Mouse (Mus musculus) adrenal gland, postnatal 4 days (tissue): ENCODE measurements at regions not wholly inside any gene's neighbourhood (a gene's known extent, or its start where the extent isn't known, plus 50 kb on each side); places are given as distances from the start of the nearest gene placed in this dataset.

Experiments used
- DNase-seq, 2 experiments: peaks; one replicate each; pipeline ENCODE4 v3.0.0; 2021 to 2022; ENCODE audit warnings: low spot score in 2 of 2, mixed read lengths in 2 of 2

DNA sequence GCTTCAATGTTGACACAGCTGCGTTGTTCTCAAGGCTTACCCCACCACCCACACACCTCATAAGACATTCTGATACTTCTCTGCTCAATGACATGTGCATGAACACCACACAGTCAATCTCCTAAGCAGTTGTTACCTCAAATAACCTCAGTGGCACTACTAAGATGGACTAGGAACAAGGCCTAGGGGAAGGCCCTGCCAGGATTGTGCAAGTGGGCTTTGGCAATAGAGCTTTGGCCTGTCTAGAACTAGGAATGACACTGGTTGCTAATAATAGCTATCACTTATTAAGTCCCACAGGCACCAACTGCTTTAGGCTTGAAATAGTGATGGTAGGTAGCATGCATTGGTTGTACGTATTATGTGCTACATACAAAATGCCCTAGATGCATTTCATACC, 169.7 kb upstream of the Nabp1 start:
- no peak for DNase-seq

GRCm38 (mm10) chr1:51644399-51644798, 166.2 kb upstream of the Nabp1 start:
- DNase-seq, result peak; percentile 17 to 44

- no peak for DNase-seq
Observed at GRCm38 (mm10) chr1:51643640-51644039, 165.4 kb upstream of the Nabp1 start.

GRCm38 (mm10) chr1:51638519-51639302, 160.5 kb upstream of the Nabp1 start:
- no peak for DNase-seq

GRCm38 (mm10) chr1:51635881-51636515, 157.8 kb upstream of the Nabp1 start:
- no peak for DNase-seq

DNA sequence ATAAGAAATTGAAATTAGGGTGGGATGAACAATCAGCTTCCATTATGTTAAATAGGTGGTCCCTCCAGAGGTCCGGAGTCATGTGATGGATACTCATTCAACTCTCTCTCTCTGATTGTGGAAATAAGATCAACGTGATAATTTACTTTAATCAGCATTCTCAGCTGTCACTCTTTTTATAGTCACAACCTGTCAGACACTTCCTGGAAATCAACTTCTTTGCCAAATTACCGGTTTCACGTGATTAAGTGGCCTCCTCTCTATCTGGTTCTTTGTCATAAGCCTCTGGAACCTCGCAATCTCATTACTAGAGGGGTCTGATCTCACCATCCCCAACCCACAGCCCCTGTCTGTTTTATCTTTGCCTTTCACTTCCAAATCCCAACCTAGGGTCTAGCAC, 155.6 kb upstream of the Nabp1 start:
- DNase-seq, result no peak

GRCm38 (mm10) chr1:51632851-51633250, 154.6 kb upstream of the Nabp1 start:
- no peak for DNase-seq

GRCm38 (mm10) chr1:51629848-51630247, 151.6 kb upstream of the Nabp1 start:
- no peak for DNase-seq

DNA sequence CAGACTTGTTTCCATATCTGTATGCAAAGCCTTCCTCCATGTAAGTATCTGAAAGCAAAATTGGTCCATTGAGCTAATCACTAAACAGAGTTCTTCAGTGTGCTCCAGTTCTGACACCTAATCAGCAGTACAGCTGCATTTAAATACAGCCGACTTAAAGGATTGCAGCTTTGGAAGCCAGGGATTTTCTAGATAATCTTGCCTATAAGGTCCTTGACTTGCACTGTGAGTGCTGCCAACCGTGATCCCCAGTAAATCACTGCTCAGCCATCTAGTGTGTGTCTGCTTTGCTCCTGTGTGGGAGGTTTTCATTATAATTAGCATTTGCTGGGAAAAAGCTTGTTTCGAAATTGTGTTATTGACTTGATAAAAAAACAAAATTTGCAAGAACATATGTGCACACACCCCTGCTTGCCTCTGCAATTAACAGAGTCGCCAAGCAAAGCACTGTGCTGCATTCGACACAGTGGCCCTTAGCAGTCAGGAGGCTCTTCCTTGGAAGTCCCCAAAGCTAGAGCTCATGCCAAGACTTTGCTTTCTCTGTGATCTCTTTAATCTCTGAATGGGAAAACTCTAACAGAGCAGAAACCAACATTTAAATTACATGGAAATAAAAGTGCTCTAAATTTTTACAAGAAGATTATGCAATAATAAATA, 150.0 kb upstream of the Nabp1 start:
- DNase-seq, result no peak

DNA sequence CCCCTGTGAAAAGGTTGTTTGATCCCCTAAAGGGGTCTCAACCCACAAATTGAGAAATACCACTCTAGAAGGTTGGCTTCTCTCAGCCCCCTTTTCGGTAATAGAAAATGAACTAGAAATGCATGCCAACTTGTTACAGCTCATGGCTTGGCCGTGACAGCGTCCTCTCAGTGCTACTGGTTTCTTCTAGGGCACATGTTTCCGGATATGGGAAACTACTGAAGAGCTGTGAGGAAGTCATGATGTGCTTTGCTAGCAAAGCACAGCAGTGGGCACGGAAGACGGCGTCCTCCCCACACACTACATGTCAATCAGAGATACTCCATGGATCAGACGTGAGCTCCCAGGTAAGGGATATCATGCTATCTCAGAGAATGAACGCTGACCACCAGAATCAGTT, 148.1 kb upstream of the Nabp1 start:
- DNase-seq, result no peak

DNA sequence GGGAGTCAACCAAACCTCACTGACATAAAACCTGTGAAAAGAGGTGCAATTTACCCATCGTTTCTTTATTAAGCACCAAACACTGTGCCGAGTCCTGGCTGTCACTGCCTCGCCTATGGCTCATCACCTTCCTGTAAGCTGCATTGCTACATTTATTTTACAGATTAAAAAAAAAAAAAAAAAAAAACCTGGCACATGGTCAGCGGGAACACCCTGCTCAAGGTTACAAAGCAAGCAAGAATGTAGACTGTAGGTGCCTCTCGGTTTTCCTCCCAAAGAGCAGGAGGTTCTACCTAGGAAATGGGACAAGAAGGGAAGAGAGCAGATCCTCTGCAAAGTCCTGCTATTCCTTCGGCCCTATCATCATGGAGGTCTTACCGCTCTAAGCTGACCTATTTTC, 146.9 kb upstream of the Nabp1 start:
- no peak for DNase-seq

DNA sequence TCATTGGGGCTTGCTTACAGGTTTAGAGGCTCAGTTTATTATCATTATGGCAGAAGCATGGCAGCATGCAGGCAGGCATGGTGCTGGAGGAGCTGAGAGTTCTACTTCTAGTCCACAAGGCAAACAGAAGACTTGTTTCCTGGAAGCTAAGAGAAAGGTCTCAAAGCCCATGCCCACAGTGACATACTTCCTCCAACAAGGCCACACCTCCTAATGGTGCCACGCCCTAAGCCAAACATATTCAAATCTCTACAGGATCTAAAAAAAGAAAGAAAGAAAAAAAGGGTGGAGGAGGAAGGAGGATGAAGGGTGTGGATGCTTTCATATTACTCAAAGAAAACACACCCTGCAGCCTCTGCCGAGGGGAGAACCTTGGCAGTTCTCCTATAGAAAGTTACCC, 146.3 kb upstream of the Nabp1 start:
- DNase-seq, result no peak

DNA sequence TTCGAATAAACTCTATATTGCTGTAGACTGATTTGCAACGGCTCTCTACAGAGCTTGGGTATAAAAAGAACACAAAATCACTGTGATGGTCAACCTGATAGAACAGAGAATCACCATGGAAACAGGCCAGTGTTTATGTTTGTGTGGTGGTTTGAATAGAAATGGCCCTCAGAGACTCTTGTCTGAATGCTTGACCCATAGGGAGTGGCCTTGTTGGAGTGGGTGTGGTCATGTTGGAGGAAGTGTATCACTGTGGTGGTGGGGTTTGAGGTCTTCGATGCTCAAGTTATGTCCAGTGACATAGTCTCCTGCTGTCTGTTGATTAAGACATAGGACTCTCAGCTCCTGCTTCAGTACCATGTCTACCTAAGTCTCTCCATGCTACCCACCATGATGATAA, 144.8 kb upstream of the Nabp1 start:
- no peak for DNase-seq

GRCm38 (mm10) chr1:51622181-51622862, 144.1 kb upstream of the Nabp1 start:
- DNase-seq, result no peak

- DNase-seq, result no peak
Observed at GRCm38 (mm10) chr1:51621062-51621461, 142.8 kb upstream of the Nabp1 start.

DNA sequence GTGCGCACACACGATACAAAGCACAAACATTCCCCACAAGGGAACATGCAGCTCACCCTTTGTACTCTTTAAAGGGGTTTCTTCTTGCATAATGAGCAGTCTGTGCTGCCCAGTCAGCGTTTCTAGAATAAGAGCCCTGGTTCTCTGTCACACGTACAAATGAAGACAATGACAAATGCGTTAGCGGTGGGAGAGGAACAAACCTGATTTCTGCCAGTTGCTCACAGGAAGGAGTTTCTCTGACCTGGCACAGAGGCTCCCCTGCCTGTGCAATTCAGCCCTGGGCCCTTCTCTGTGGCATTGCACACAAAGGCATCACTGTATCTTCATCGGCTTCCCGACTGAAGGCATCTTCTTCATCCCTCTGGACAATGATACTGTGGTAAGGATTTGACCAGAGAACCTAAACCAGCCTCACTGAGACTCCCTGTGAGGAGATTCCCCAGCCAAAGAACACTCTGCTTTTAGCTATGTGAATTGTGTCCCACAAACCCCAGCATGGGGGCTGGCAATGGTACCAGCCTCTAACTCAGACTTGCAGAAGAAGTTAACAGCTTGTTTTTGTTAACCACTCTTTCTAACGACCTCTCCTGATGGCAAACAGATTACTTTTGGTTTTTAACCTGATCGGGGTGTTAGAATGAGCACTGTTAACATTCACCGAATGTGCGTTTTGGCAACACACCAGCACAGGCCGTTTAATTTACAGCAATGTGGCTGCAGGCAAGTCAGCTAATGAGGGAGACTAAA, 139.5 kb upstream of the Nabp1 start:
- no peak for DNase-seq

DNA sequence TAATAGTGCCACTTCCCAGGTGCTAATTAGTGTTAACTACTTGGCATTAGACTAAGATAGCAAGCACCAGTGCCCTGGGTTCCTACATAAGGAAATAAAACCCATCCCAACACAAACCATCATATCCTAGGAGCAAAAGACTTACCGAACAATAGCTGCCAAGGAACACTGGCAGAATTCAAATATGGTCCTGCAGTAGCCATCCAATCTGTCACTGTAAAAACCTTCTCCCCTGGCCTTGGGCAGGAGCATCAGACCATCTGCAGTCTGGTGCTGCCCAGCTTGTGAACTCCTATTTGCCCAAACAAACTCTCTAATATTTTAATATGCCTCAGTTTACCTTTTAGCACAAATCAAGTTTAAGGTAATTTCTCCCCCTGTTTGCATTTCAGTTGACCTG, 137.9 kb upstream of the Nabp1 start:
- no peak for DNase-seq

DNA sequence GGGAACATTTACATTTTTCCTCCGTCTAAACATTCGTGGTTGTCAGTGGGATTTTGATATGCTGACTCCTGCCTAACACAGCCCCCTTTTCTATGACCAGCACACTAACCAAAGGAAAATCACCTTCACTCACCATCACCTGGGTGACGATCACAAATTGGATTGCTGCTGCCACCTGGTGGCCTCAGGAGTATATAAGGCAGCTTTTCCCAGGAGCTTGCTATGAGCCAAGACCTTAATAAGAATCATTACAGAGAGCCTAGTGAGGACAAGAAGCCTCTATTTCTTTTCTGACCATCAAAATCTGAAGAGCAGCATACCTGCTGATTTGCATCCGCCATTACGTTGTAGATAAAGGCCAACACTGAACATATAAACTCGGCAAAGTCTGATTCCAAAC, 137.3 kb upstream of the Nabp1 start:
- peak in 1 of 2 experiments; percentile 8 for DNase-seq

DNA sequence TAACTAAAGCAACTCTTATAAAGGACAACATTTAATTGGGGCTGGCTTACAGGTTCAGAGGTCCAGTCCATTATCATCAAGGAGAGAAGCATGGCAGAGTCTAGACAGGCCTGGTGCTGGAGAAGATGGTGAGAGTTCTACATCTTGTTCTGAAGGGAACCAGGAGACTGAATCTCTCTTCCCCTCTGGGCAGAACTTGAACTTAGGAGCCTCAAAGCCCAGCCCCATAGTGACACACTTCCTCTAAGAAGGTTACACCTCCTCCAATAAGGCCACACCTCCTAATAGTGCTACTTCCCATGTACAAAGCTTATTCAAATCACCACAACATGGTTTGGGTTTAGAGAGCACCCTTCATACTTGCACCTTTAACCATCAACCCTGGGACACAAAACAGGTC, 136.5 kb upstream of the Nabp1 start:
- no peak for DNase-seq

GRCm38 (mm10) chr1:51609295-51609694, 131.1 kb upstream of the Nabp1 start:
- DNase-seq, result no peak

- no peak for DNase-seq
Observed at GRCm38 (mm10) chr1:51607437-51607855, 129.2 kb upstream of the Nabp1 start.
